Mouse (Mus musculus) midbrain, embryonic 10.5 days (tissue): ENCODE results near the gene Jsrp1. TPM values are rescaled to one million over a fixed set of nuclear protein-coding genes. Genes with fewer than 3 reads are reported as not detected.

Experiments used
- DNase-seq: peaks from one replicate; pipeline ENCODE4 v3.0.0-alpha.2; 2017; ENCODE audit warnings: low spot score
- H3K27ac ChIP-seq: fragments of 300-500 bp; sonication (generic); replicated peaks from 2 replicates; pipeline ENCODE4 v1.5.1; 2016; ENCODE audit warnings: mild to moderate bottlenecking
- H3K27me3 ChIP-seq: fragments of 300-500 bp; sonication (generic); 2 replicates; pipeline ENCODE4 v1.6.1; 2016; ENCODE audit warnings: low read depth, mild to moderate bottlenecking; ENCODE audit not compliant: poor library complexity, severe bottlenecking
- H3K36me3 ChIP-seq: fragments of 300-500 bp; sonication (generic); 2 replicates; pipeline ENCODE4 v1.6.1; 2016; ENCODE audit warnings: mild to moderate bottlenecking, moderate library complexity
- H3K4me1 ChIP-seq: fragments of 300-500 bp; sonication (generic); 2 replicates; pipeline ENCODE4 v1.6.1; 2016
- H3K4me3 ChIP-seq: fragments of 300-500 bp; sonication (generic); 2 replicates; pipeline ENCODE4 v1.5.1; 2016; ENCODE audit warnings: mild to moderate bottlenecking, moderate library complexity
- H3K9me3 ChIP-seq: fragments of 300-500 bp; sonication (generic); replicated peaks from 2 replicates; pipeline ENCODE4 v1.6.1; 2016; ENCODE audit warnings: mild to moderate bottlenecking
- WGBS: fragments of 180-500 bp; shearing (Covaris S2); methylation state at CpG from one replicate; pipeline ENCODE4 v1.1.7; 2016; 5-methylcytosine and 5-hydroxymethylcytosine counted together
- polyA plus RNA-seq: library from polyadenylated mRNA; unstranded; fragments of >200 nt; fragmentation: Nextera tagmentation; extraction: Ambion mirVana; gene quantifications from 2 replicates; pipeline ENCODE4 v1.2.1, GENCODE M21; 2016

Jsrp1 gene
- polyA plus RNA-seq = 0.44 and 0.71 TPM in 2 replicates

GRCm38 (mm10) chr10:80813366-80813765 is at the start of gene Jsrp1:
Jsrp1 (minus strand) TSS chr10:80813498.
- H3K27me3 ChIP-seq = peaks cover 52% of the 10 kb centered on the region

GRCm38 (mm10) chr10:80862305-80862704 is 49.0 kb upstream of the Jsrp1 start:
- Histone ChIP-seq H3K4me1 (peaks cover 10% of the 10 kb centered on the region), H3K27me3 (no peaks in the 10 kb centered on the region), H3K36me3 (peaks cover 60% of the 10 kb centered on the region), H3K4me3 (no peak overlapping the region), H3K27ac (no peak overlapping the region), H3K9me3 (no peaks in the 10 kb centered on the region)
- no peak for DNase-seq
- WGBS = 96% methylated on average over 5 of the region's 5 CpGs

More at GRCm38 (mm10) chr10:80813366-80813765, at the start of gene Jsrp1:
- H3K9me3 ChIP-seq = no peaks in the 10 kb centered on the region
- DNase-seq = no peak
- no peak within 1 kb of the TSS for H3K27ac ChIP-seq
- H3K36me3 ChIP-seq = no peaks in the 10 kb centered on the region
- peaks cover 19% of the 10 kb centered on the region for H3K4me1 ChIP-seq
- H3K4me3 ChIP-seq = no peak within 1 kb of the TSS
- WGBS = 76% methylated on average over 4 of the region's 4 CpGs

GRCm38 (mm10) chr10:80858350-80858935 is 45.1 kb upstream of the Jsrp1 start:
- no peak for DNase-seq
- Histone ChIP-seq H3K27me3 (no peaks in the 10 kb centered on the region), H3K9me3 (no peaks in the 10 kb centered on the region), H3K4me3 (0 out of 2 replicates have a peak overlapping the region, but pooled peaks have one; percentile 14), H3K27ac (peak overlapping the region; percentile 6; the same call in 1 of the 2 replicates), H3K4me1 (peaks cover 46% of the 10 kb centered on the region), H3K36me3 (peaks cover 27% of the 10 kb centered on the region)
- 87% methylated on average over 7 of the region's 7 CpGs for WGBS

GRCm38 (mm10) chr10:80857848-80858247 is 44.5 kb upstream of the Jsrp1 start:
- Histone ChIP-seq H3K36me3 (peaks cover 27% of the 10 kb centered on the region), H3K9me3 (no peaks in the 10 kb centered on the region), H3K4me3 (peak overlapping the region; percentile 14; the same call in 1 of the 2 replicates), H3K4me1 (peaks cover 50% of the 10 kb centered on the region), H3K27ac (peak overlapping the region; percentile 42), H3K27me3 (no peaks in the 10 kb centered on the region)
- DNase-seq = no peak
- WGBS = 76% methylated on average over 3 of the region's 3 CpGs

GRCm38 (mm10) chr10:80857386-80857785 is 44.1 kb upstream of the Jsrp1 start:
- H3K27ac ChIP-seq = peak overlapping the region; percentile 42
- no peaks in the 10 kb centered on the region for H3K27me3 ChIP-seq
- peak overlapping the region; percentile 99; the same call in 1 of the 2 replicates for H3K4me3 ChIP-seq
- no peak for DNase-seq
- peaks cover 25% of the 10 kb centered on the region for H3K36me3 ChIP-seq
- H3K9me3 ChIP-seq = no peaks in the 10 kb centered on the region
- peaks cover 50% of the 10 kb centered on the region for H3K4me1 ChIP-seq
- 68% methylated on average over 8 of the region's 8 CpGs for WGBS

GRCm38 (mm10) chr10:80856908-80857307 is 43.6 kb upstream of the Jsrp1 start:
- Histone ChIP-seq H3K27me3 (no peaks in the 10 kb centered on the region), H3K4me1 (peaks cover 50% of the 10 kb centered on the region), H3K36me3 (peaks cover 25% of the 10 kb centered on the region), H3K9me3 (no peaks in the 10 kb centered on the region), H3K4me3 (peak overlapping the region; percentile 99; the same call in 1 of the 2 replicates), H3K27ac (peak overlapping the region; percentile 42; the same call in 1 of the 2 replicates)
- WGBS = 86% methylated on average over 5 of the region's 5 CpGs
- no peak for DNase-seq

GRCm38 (mm10) chr10:80856267-80856666 is 43.0 kb upstream of the Jsrp1 start:
- Histone ChIP-seq H3K4me3 (peak overlapping the region; percentile 99), H3K27me3 (no peaks in the 10 kb centered on the region), H3K4me1 (peaks cover 50% of the 10 kb centered on the region), H3K36me3 (peaks cover 25% of the 10 kb centered on the region), H3K9me3 (no peaks in the 10 kb centered on the region), H3K27ac (no peak overlapping the region)
- WGBS = 75% methylated on average over 3 of the region's 3 CpGs
- DNase-seq = no peak

GRCm38 (mm10) chr10:80855749-80856073 is 42.4 kb upstream of the Jsrp1 start:
- Histone ChIP-seq H3K4me3 (peak overlapping the region; percentile 99), H3K4me1 (peaks cover 50% of the 10 kb centered on the region), H3K27ac (peak overlapping the region; percentile 89), H3K36me3 (peaks cover 29% of the 10 kb centered on the region), H3K9me3 (no peaks in the 10 kb centered on the region), H3K27me3 (no peaks in the 10 kb centered on the region)
- WGBS = 23% methylated on average over 11 of the region's 11 CpGs
- DNase-seq = no peak

GRCm38 (mm10) chr10:80854913-80855748 is 41.8 kb upstream of the Jsrp1 start, which contains the start of the genes Lsm7 and Sppl2b:
Lsm7 (minus strand) TSS chr10:80855209.
Sppl2b (plus strand) TSS chr10:80855275.
- Histone ChIP-seq H3K27ac (peak within 1 kb of the TSS; percentile 89), H3K27me3 (no peaks in the 10 kb centered on the region), H3K36me3 (peaks cover 35% of the 10 kb centered on the region), H3K4me3 (peak within 1 kb of the TSS; percentile 99), H3K4me1 (peaks cover 50% of the 10 kb centered on the region), H3K9me3 (no peaks in the 10 kb centered on the region)
- DNase-seq = peak; percentile 97
- WGBS = under 1% methylated on average over 81 of the region's 81 CpGs

GRCm38 (mm10) chr10:80848571-80848970 is 35.3 kb upstream of the Jsrp1 start:
- DNase-seq = no peak
- Histone ChIP-seq H3K27ac (no peak overlapping the region), H3K9me3 (no peaks in the 10 kb centered on the region), H3K36me3 (peaks cover 34% of the 10 kb centered on the region), H3K4me3 (no peak overlapping the region), H3K27me3 (peaks cover 31% of the 10 kb centered on the region), H3K4me1 (peaks cover 19% of the 10 kb centered on the region)
- 10% methylated on average over 10 of the region's 10 CpGs for WGBS

- H3K4me3 ChIP-seq = no peak overlapping the region
- peaks cover 58% of the 10 kb centered on the region for H3K27me3 ChIP-seq
- peaks cover 9% of the 10 kb centered on the region for H3K36me3 ChIP-seq
- H3K4me1 ChIP-seq = peaks cover 27% of the 10 kb centered on the region
- DNase-seq = no peak
- no peaks in the 10 kb centered on the region for H3K9me3 ChIP-seq
- no peak overlapping the region for H3K27ac ChIP-seq
- WGBS = 88% methylated on average over 12 of the region's 12 CpGs
These were observed 32.4 kb upstream of the Jsrp1 start for GRCm38 (mm10) chr10:80845732-80846131.

- no peaks in the 10 kb centered on the region for H3K9me3 ChIP-seq
- H3K27ac ChIP-seq = no peak overlapping the region
- WGBS = 67% methylated on average over 8 of the region's 8 CpGs
- H3K4me3 ChIP-seq = no peak overlapping the region
- peaks cover 3% of the 10 kb centered on the region; the same call in 1 of the 2 replicates for H3K36me3 ChIP-seq
- H3K27me3 ChIP-seq = peaks cover 62% of the 10 kb centered on the region
- DNase-seq = no peak
- H3K4me1 ChIP-seq = peaks cover 33% of the 10 kb centered on the region
These were observed 31.9 kb upstream of the Jsrp1 start for GRCm38 (mm10) chr10:80845055-80845693.
